Mouse (Mus musculus) right cerebral cortex, adult 2 months (tissue): ENCODE results near the gene Inpp5f.

Experiments
- DNase-seq, 2 experiments: peaks; one replicate each; pipeline ENCODE4 v3.0.0; 2021 to 2022; ENCODE audit warnings: low spot score in 2 of 2

The Inpp5f gene

DNA sequence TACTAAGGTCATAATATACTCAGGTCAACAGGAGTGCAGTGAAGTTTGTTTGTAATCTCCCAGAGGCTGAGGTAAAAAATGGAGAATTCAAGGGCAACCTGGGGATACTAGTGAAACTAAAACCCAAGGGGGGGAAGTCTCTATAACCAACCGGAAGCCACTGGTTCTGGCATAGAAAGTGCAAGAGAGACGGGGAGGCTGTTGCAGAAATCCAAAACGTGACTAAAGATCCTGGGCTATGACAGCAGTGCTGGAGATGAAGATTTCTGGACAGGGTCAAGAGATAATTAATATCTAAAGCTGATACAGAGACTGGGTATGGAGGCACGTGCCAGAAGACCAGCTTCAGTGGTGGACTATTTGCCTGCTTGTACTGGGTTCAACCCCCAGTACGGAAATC, 126.9 kb downstream of the Inpp5f start:
- no peak for DNase-seq

- DNase-seq: no peak
Observed at GRCm38 (mm10) chr7:128739116-128739461, 128.0 kb downstream of the Inpp5f start.

GRCm38 (mm10) chr7:128739462-128740277, 128.5 kb downstream of the Inpp5f start:
- peak in 1 of 2 experiments; percentile 22 for DNase-seq

- peak; percentile 97 to 98 for DNase-seq
Observed at GRCm38 (mm10) chr7:128740334-128740733, 129.2 kb downstream of the Inpp5f start, which contains the start of gene Mcmbp. Gene Mcmbp (minus strand): TSS chr7:128740495.

DNA sequence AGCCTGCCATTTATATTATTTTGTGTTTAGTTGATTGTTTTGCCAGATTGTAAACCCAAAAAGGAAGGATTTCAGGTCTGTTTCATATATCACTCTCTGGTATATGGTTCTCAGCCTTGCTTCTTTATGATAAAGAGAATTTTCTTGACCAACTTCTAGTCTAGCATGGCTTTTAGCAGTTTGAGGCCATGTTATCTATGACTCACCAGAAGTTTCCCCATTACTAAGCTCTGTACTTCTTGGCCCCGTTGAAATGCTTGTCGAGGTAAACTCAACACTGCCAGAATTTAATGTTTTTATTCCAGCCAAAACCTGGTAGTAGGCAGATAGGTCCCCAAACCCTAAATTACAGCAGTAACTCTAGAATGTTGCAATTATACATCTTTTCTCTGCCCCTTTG, 132.8 kb downstream of the Inpp5f start:
- DNase-seq: no peak

- peak; percentile 100 for DNase-seq
Observed at GRCm38 (mm10) chr7:128744684-128745485, 133.8 kb downstream of the Inpp5f start, which contains the start of gene Sec23ip. Gene Sec23ip (plus strand): TSS chr7:128744943.
